Mouse (Mus musculus): Measurements from ENCODE around the gene Vamp2. TPM values are rescaled to one million over a fixed set of nuclear protein-coding genes. Genes with fewer than 3 reads are reported as not detected.

The Vamp2 gene
- total and polyA plus RNA-seq, 3 experiments: 5.8 to 104 (median 31.8) TPM

- Histone ChIP-seq H3K4me3 (ENCODE audit: low read depth, low read length) (no peak overlapping the region), H3K36me3 (replicated peaks) (no peaks in the 10 kb centered on the region), H3K4me1 (ENCODE audit: insufficient read depth, low read depth, low read length) (peaks cover 5% of the 10 kb centered on the region), H3K9me3 (replicated peaks) (no peaks in the 10 kb centered on the region), H3K27me3 (ENCODE audit: insufficient read depth, low read length) (peaks cover 42% of the 10 kb centered on the region)
- no peak for ATAC-seq (ENCODE audit: extremely low read depth, insufficient number of reproducible peaks, low FRiP score, poor library complexity, severe bottlenecking)
- TF ChIP-seq POLR2AphosphoS5 (IDR thresholded peaks at IDR 0.05; ENCODE audit: insufficient replicate concordance, low read depth, low read length): no peak
- no peak for TF ChIP-seq GATA2 (IDR thresholded peaks at IDR 0.05; ENCODE audit: borderline replicate concordance, low read depth, low read length)
- no peak for TF ChIP-seq CTCF (IDR thresholded peaks at IDR 0.05; ENCODE audit: low read depth, low read length)
- TF ChIP-seq GATA1 (IDR thresholded peaks at IDR 0.05; ENCODE audit: borderline replicate concordance, low read length): no peak
- no peak for TF ChIP-seq TAL1 (conservative IDR thresholded peaks at IDR 0.05; ENCODE audit: low read depth, low read length)
- DNase-seq (ENCODE audit: low spot score): no peak
Observed at GRCm38 (mm10) chr11:69135361-69135760, 47.1 kb downstream of the Vamp2 start.

Other genes starting within 250 kb of the Vamp2 start
Only the 20 nearest of the 22 such genes appear.
- gene Ndel1, start 216.6 kb upstream of the Vamp2 start, total RNA-seq (2014; fragmentation: Nextera tagmentation): 39.4 and 48.7 TPM in 2 replicates
- gene Ndel1, start 216.6 kb upstream of the Vamp2 start, total RNA-seq (2017): 52.3 and 64.3 TPM in 2 replicates
- 26.2 and 40.3 TPM in 2 replicates for gene Ndel1, start 216.6 kb upstream of the Vamp2 start, polyA plus RNA-seq (2012)
- not detected in 2 replicates for gene Rnf222, start 199.9 kb upstream of the Vamp2 start, total RNA-seq (2014; fragmentation: Nextera tagmentation)
- gene Rnf222, start 199.9 kb upstream of the Vamp2 start, total RNA-seq (2017): 0.06 and 0.11 TPM in 2 replicates
- not detected in 2 replicates for gene Rnf222, start 199.9 kb upstream of the Vamp2 start, polyA plus RNA-seq (2012)
- gene Rpl26, start 186.9 kb upstream of the Vamp2 start, total RNA-seq (2014; fragmentation: Nextera tagmentation): 1,627 and 1,719 TPM in 2 replicates
- gene Rpl26, start 186.9 kb upstream of the Vamp2 start, total RNA-seq (2017): 4,471 and 4,820 TPM in 2 replicates
- gene Rpl26, start 186.9 kb upstream of the Vamp2 start, polyA plus RNA-seq (2012): 273 and 318 TPM in 2 replicates
- gene Odf4, start 161.4 kb upstream of the Vamp2 start, total RNA-seq (2014; fragmentation: Nextera tagmentation): not detected in 2 replicates
- not detected in 2 replicates for gene Odf4, start 161.4 kb upstream of the Vamp2 start, total RNA-seq (2017)
- not detected in 2 replicates for gene Odf4, start 161.4 kb upstream of the Vamp2 start, polyA plus RNA-seq (2012)
- gene Arhgef15, start 131.0 kb upstream of the Vamp2 start, total RNA-seq (2014; fragmentation: Nextera tagmentation): not detected in 2 replicates
- gene Arhgef15, start 131.0 kb upstream of the Vamp2 start, total RNA-seq (2017): 0.12 and 0.22 TPM in 2 replicates
- gene Arhgef15, start 131.0 kb upstream of the Vamp2 start, polyA plus RNA-seq (2012): not detected in 2 replicates
- 5.2 and 5.8 TPM in 2 replicates for gene Slc25a35, start 120.4 kb upstream of the Vamp2 start, total RNA-seq (2014; fragmentation: Nextera tagmentation)
- 0.93 and 1.1 TPM in 2 replicates for gene Slc25a35, start 120.4 kb upstream of the Vamp2 start, total RNA-seq (2017)
- 1.2 and 1.3 TPM in 2 replicates for gene Slc25a35, start 120.4 kb upstream of the Vamp2 start, polyA plus RNA-seq (2012)
- gene Rangrf, start 113.3 kb upstream of the Vamp2 start, total RNA-seq (2014; fragmentation: Nextera tagmentation): 16.1 and 21.8 TPM in 2 replicates
- gene Rangrf, start 113.3 kb upstream of the Vamp2 start, total RNA-seq (2017): 16.2 and 18.4 TPM in 2 replicates
- gene Rangrf, start 113.3 kb upstream of the Vamp2 start, polyA plus RNA-seq (2012): 7.8 and 8.1 TPM in 2 replicates
- gene Pfas, start 80.0 kb upstream of the Vamp2 start, total RNA-seq (2014; fragmentation: Nextera tagmentation): 83.4 and 107 TPM in 2 replicates
- 34.4 and 36.2 TPM in 2 replicates for gene Pfas, start 80.0 kb upstream of the Vamp2 start, total RNA-seq (2017)
- gene Pfas, start 80.0 kb upstream of the Vamp2 start, polyA plus RNA-seq (2012): 41.3 and 62.8 TPM in 2 replicates
- 83.8 and 96.5 TPM in 2 replicates for gene Ctc1, start 72.6 kb upstream of the Vamp2 start, total RNA-seq (2014; fragmentation: Nextera tagmentation)
- gene Ctc1, start 72.6 kb upstream of the Vamp2 start, total RNA-seq (2017): 15.2 and 19.9 TPM in 2 replicates
- gene Ctc1, start 72.6 kb upstream of the Vamp2 start, polyA plus RNA-seq (2012): 73.4 and 104 TPM in 2 replicates
- gene Aurkb, start 42.8 kb upstream of the Vamp2 start, total RNA-seq (2014; fragmentation: Nextera tagmentation): 176 and 241 TPM in 2 replicates
- 117 and 133 TPM in 2 replicates for gene Aurkb, start 42.8 kb upstream of the Vamp2 start, total RNA-seq (2017)
- gene Aurkb, start 42.8 kb upstream of the Vamp2 start, polyA plus RNA-seq (2012): 296 TPM in 2 replicates
- 5.3 and 6.4 TPM in 2 replicates for gene Borcs6, start 28.8 kb upstream of the Vamp2 start, total RNA-seq (2014; fragmentation: Nextera tagmentation)
- 6.1 and 8.2 TPM in 2 replicates for gene Borcs6, start 28.8 kb upstream of the Vamp2 start, total RNA-seq (2017)
- gene Borcs6, start 28.8 kb upstream of the Vamp2 start, polyA plus RNA-seq (2012): 25.9 and 37.4 TPM in 2 replicates
- 28.3 and 38.2 TPM in 2 replicates for gene Tmem107, start 17.7 kb upstream of the Vamp2 start, total RNA-seq (2014; fragmentation: Nextera tagmentation)
- 17.2 and 34.2 TPM in 2 replicates for gene Tmem107, start 17.7 kb upstream of the Vamp2 start, total RNA-seq (2017)
- gene Tmem107, start 17.7 kb upstream of the Vamp2 start, polyA plus RNA-seq (2012): 70.8 and 77.9 TPM in 2 replicates
- 55.2 and 55.5 TPM in 2 replicates for gene Per1, start 6.7 kb downstream of the Vamp2 start, total RNA-seq (2014; fragmentation: Nextera tagmentation)
- gene Per1, start 6.7 kb downstream of the Vamp2 start, total RNA-seq (2017): 8.9 TPM in 2 replicates
- gene Per1, start 6.7 kb downstream of the Vamp2 start, polyA plus RNA-seq (2012): 40.6 TPM in 2 replicates
- 0.53 TPM in 1 of 2 replicates, not detected in the other for gene Hes7, start 31.9 kb downstream of the Vamp2 start, total RNA-seq (2014; fragmentation: Nextera tagmentation)
- gene Hes7, start 31.9 kb downstream of the Vamp2 start, total RNA-seq (2017): 0.22 TPM in 1 of 2 replicates, not detected in the other
- 1.2 and 2.0 TPM in 2 replicates for gene Hes7, start 31.9 kb downstream of the Vamp2 start, polyA plus RNA-seq (2012)
- gene 9130213A22Rik, start 34.1 kb downstream of the Vamp2 start, total RNA-seq (2014; fragmentation: Nextera tagmentation): 1.4 TPM in 2 replicates
- gene 9130213A22Rik, start 34.1 kb downstream of the Vamp2 start, total RNA-seq (2017): 0.17 and 0.82 TPM in 2 replicates
- 0.10 and 0.25 TPM in 2 replicates for gene 9130213A22Rik, start 34.1 kb downstream of the Vamp2 start, polyA plus RNA-seq (2012)
- 1.3 TPM in 1 of 2 replicates, not detected in the other for gene Aloxe3, start 37.4 kb downstream of the Vamp2 start, total RNA-seq (2014; fragmentation: Nextera tagmentation)
- 0.16 TPM in 1 of 2 replicates, not detected in the other for gene Aloxe3, start 37.4 kb downstream of the Vamp2 start, total RNA-seq (2017)
- gene Aloxe3, start 37.4 kb downstream of the Vamp2 start, polyA plus RNA-seq (2012): 0.01 TPM in 1 of 2 replicates, not detected in the other
- not detected in 2 replicates for gene Alox12b, start 68.5 kb downstream of the Vamp2 start, total RNA-seq (2014; fragmentation: Nextera tagmentation)
- gene Alox12b, start 68.5 kb downstream of the Vamp2 start, total RNA-seq (2017): not detected in 2 replicates
- gene Alox12b, start 68.5 kb downstream of the Vamp2 start, polyA plus RNA-seq (2012): not detected in 2 replicates
- gene Alox8, start 109.4 kb downstream of the Vamp2 start, total RNA-seq (2014; fragmentation: Nextera tagmentation): not detected in 2 replicates
- gene Alox8, start 109.4 kb downstream of the Vamp2 start, total RNA-seq (2017): 0.06 and 0.49 TPM in 2 replicates
- gene Alox8, start 109.4 kb downstream of the Vamp2 start, polyA plus RNA-seq (2012): not detected in 2 replicates
- gene Gucy2e, start 148.5 kb downstream of the Vamp2 start, total RNA-seq (2014; fragmentation: Nextera tagmentation): not detected in 2 replicates
- 0.05 and 0.06 TPM in 2 replicates for gene Gucy2e, start 148.5 kb downstream of the Vamp2 start, total RNA-seq (2017)
- not detected in 2 replicates for gene Gucy2e, start 148.5 kb downstream of the Vamp2 start, polyA plus RNA-seq (2012)
- 30.3 and 42.0 TPM in 2 replicates for gene Cntrob, start 235.3 kb downstream of the Vamp2 start, total RNA-seq (2014; fragmentation: Nextera tagmentation)
- 19.2 and 26.0 TPM in 2 replicates for gene Cntrob, start 235.3 kb downstream of the Vamp2 start, total RNA-seq (2017)
- gene Cntrob, start 235.3 kb downstream of the Vamp2 start, polyA plus RNA-seq (2012): 30.8 and 35.4 TPM in 2 replicates

Data from G1E (cell line).